Mouse (Mus musculus): ENCODE measurements around the gene Itga10. TPM values are rescaled to one million over a fixed set of nuclear protein-coding genes. Genes with fewer than 3 reads are reported as not detected.

The Itga10 gene
- polyA plus RNA-seq, 1 experiment from 2014 or later = 1.3 TPM

GRCm38 (mm10) chr3:96669727-96670468 is 24.5 kb downstream of the Itga10 start, which contains the start of gene Ankrd35:
TSS of gene Ankrd35 (plus strand) at chr3:96670131.
- WGBS = 6% methylated on average over 35 of the region's 35 CpGs
- Histone ChIP-seq H3K9me3 (ENCODE audit: control insufficient read depth, low read length) (no peaks in the 10 kb centered on the region), H3K4me2 (replicated peaks; ENCODE audit: low read depth, low read length) (peak within 1 kb of the TSS; percentile 67), H3K4me1 (replicated peaks; ENCODE audit: control insufficient read depth, insufficient read depth, low read length) (0 out of 2 replicates have a peak, but pooled peaks cover 2% of the 10 kb centered on the region), H3K27ac (ENCODE audit: low read depth, low read length) (no peak within 1 kb of the TSS), H3K4me3 (ENCODE audit: low read depth, low read length) (peak within 1 kb of the TSS; percentile 27), H3K27me3 (ENCODE audit: control insufficient read depth, insufficient read depth, low read length) (no peaks in the 10 kb centered on the region), H3K36me3 (ENCODE audit: control insufficient read depth, insufficient read depth, low read length) (no peaks in the 10 kb centered on the region), H3K9ac (ENCODE audit: low read depth, low read length) (0 out of 2 replicates have a peak within 1 kb of the TSS, but pooled peaks have one; percentile 23)
- ATAC-seq (ENCODE audit: low FRiP score) (peak; percentile 91), DNase-seq (ENCODE audit: low spot score) (peak; percentile 80)

GRCm38 (mm10) chr3:96671519-96671918 is 26.1 kb downstream of the Itga10 start:
- ATAC-seq (ENCODE audit: low FRiP score) = no peak
- Histone ChIP-seq H3K9ac (ENCODE audit: low read depth, low read length) (no peak overlapping the region), H3K36me3 (ENCODE audit: control insufficient read depth, insufficient read depth, low read length) (no peaks in the 10 kb centered on the region), H3K4me1 (replicated peaks; ENCODE audit: control insufficient read depth, insufficient read depth, low read length) (0 out of 2 replicates have a peak, but pooled peaks cover 2% of the 10 kb centered on the region), H3K27me3 (ENCODE audit: control insufficient read depth, insufficient read depth, low read length) (no peaks in the 10 kb centered on the region), H3K27ac (ENCODE audit: low read depth, low read length) (no peak overlapping the region), H3K9me3 (ENCODE audit: control insufficient read depth, low read length) (no peaks in the 10 kb centered on the region), H3K4me3 (ENCODE audit: low read depth, low read length) (no peak overlapping the region), H3K4me2 (replicated peaks; ENCODE audit: low read depth, low read length) (no peak overlapping the region)
- no peak for DNase-seq (ENCODE audit: low spot score)
- 91% methylated on average over 5 of the region's 5 CpGs for WGBS

- H3K9ac ChIP-seq (ENCODE audit: low read depth, low read length) = no peak overlapping the region
- ATAC-seq (ENCODE audit: low FRiP score) (no peak), DNase-seq (ENCODE audit: low spot score) (no peak)
- H3K4me1 ChIP-seq (replicated peaks; ENCODE audit: control insufficient read depth, insufficient read depth, low read length) = 0 out of 2 replicates have a peak, but pooled peaks cover 2% of the 10 kb centered on the region
- WGBS = 82% methylated on average over 4 of the region's 4 CpGs
- no peak overlapping the region for H3K4me3 ChIP-seq (ENCODE audit: low read depth, low read length)
- no peaks in the 10 kb centered on the region for H3K9me3 ChIP-seq (ENCODE audit: control insufficient read depth, low read length)
- no peaks in the 10 kb centered on the region for H3K27me3 ChIP-seq (ENCODE audit: control insufficient read depth, insufficient read depth, low read length)
- no peak overlapping the region for H3K27ac ChIP-seq (ENCODE audit: low read depth, low read length)
- no peaks in the 10 kb centered on the region for H3K36me3 ChIP-seq (ENCODE audit: control insufficient read depth, insufficient read depth, low read length)
- no peak overlapping the region for H3K4me2 ChIP-seq (replicated peaks; ENCODE audit: low read depth, low read length)
Measured at GRCm38 (mm10) chr3:96673514-96673913, 28.1 kb downstream of the Itga10 start.

- H3K36me3 ChIP-seq (ENCODE audit: control insufficient read depth, insufficient read depth, low read length) = no peaks in the 10 kb centered on the region
- 0 out of 2 replicates have a peak, but pooled peaks cover 2% of the 10 kb centered on the region for H3K4me1 ChIP-seq (replicated peaks; ENCODE audit: control insufficient read depth, insufficient read depth, low read length)
- DNase-seq (ENCODE audit: low spot score) (no peak), ATAC-seq (ENCODE audit: low FRiP score) (no peak)
- no peak overlapping the region for H3K27ac ChIP-seq (ENCODE audit: low read depth, low read length)
- H3K4me2 ChIP-seq (replicated peaks; ENCODE audit: low read depth, low read length) = no peak overlapping the region
- no peaks in the 10 kb centered on the region for H3K27me3 ChIP-seq (ENCODE audit: control insufficient read depth, insufficient read depth, low read length)
- H3K9me3 ChIP-seq (ENCODE audit: control insufficient read depth, low read length) = no peaks in the 10 kb centered on the region
- H3K4me3 ChIP-seq (ENCODE audit: low read depth, low read length) = no peak overlapping the region
- 60% methylated on average over 8 of the region's 8 CpGs for WGBS
- no peak overlapping the region for H3K9ac ChIP-seq (ENCODE audit: low read depth, low read length)
Measured at GRCm38 (mm10) chr3:96674442-96674841, 29.1 kb downstream of the Itga10 start.

GRCm38 (mm10) chr3:96675171-96675570 is 29.8 kb downstream of the Itga10 start:
- Histone ChIP-seq H3K9me3 (ENCODE audit: control insufficient read depth, low read length) (no peaks in the 10 kb centered on the region), H3K36me3 (ENCODE audit: control insufficient read depth, insufficient read depth, low read length) (no peaks in the 10 kb centered on the region), H3K4me1 (replicated peaks; ENCODE audit: control insufficient read depth, insufficient read depth, low read length) (0 out of 2 replicates have a peak, but pooled peaks cover 2% of the 10 kb centered on the region), H3K27me3 (ENCODE audit: control insufficient read depth, insufficient read depth, low read length) (no peaks in the 10 kb centered on the region), H3K4me3 (ENCODE audit: low read depth, low read length) (no peak overlapping the region), H3K27ac (ENCODE audit: low read depth, low read length) (no peak overlapping the region), H3K9ac (ENCODE audit: low read depth, low read length) (no peak overlapping the region), H3K4me2 (replicated peaks; ENCODE audit: low read depth, low read length) (no peak overlapping the region)
- ATAC-seq (ENCODE audit: low FRiP score) = no peak
- 86% methylated on average over 3 of the region's 3 CpGs for WGBS
- DNase-seq (ENCODE audit: low spot score) = no peak

GRCm38 (mm10) chr3:96675690-96676089 is 30.3 kb downstream of the Itga10 start:
- no peaks in the 10 kb centered on the region for H3K36me3 ChIP-seq (ENCODE audit: control insufficient read depth, insufficient read depth, low read length)
- WGBS = 36% methylated on average over 3 of the region's 3 CpGs
- H3K4me3 ChIP-seq (ENCODE audit: low read depth, low read length) = no peak overlapping the region
- no peaks in the 10 kb centered on the region for H3K4me1 ChIP-seq (replicated peaks; ENCODE audit: control insufficient read depth, insufficient read depth, low read length)
- no peaks in the 10 kb centered on the region for H3K9me3 ChIP-seq (ENCODE audit: control insufficient read depth, low read length)
- no peak for DNase-seq (ENCODE audit: low spot score)
- H3K9ac ChIP-seq (ENCODE audit: low read depth, low read length) = no peak overlapping the region
- no peak overlapping the region for H3K27ac ChIP-seq (ENCODE audit: low read depth, low read length)
- no peak for ATAC-seq (ENCODE audit: low FRiP score)
- no peak overlapping the region for H3K4me2 ChIP-seq (replicated peaks; ENCODE audit: low read depth, low read length)
- no peaks in the 10 kb centered on the region for H3K27me3 ChIP-seq (ENCODE audit: control insufficient read depth, insufficient read depth, low read length)

- 66% methylated on average over 7 of the region's 7 CpGs for WGBS
- Histone ChIP-seq H3K9me3 (ENCODE audit: control insufficient read depth, low read length) (no peaks in the 10 kb centered on the region), H3K9ac (ENCODE audit: low read depth, low read length) (no peak overlapping the region), H3K27ac (ENCODE audit: low read depth, low read length) (no peak overlapping the region), H3K4me3 (ENCODE audit: low read depth, low read length) (no peak overlapping the region), H3K4me2 (replicated peaks; ENCODE audit: low read depth, low read length) (no peak overlapping the region), H3K36me3 (ENCODE audit: control insufficient read depth, insufficient read depth, low read length) (no peaks in the 10 kb centered on the region), H3K4me1 (replicated peaks; ENCODE audit: control insufficient read depth, insufficient read depth, low read length) (no peaks in the 10 kb centered on the region), H3K27me3 (ENCODE audit: control insufficient read depth, insufficient read depth, low read length) (no peaks in the 10 kb centered on the region)
- DNase-seq (ENCODE audit: low spot score) (no peak), ATAC-seq (ENCODE audit: low FRiP score) (no peak)
Measured at GRCm38 (mm10) chr3:96678456-96678855, 33.1 kb downstream of the Itga10 start.

GRCm38 (mm10) chr3:96679159-96679674 is 33.8 kb downstream of the Itga10 start:
- H3K36me3 ChIP-seq (ENCODE audit: control insufficient read depth, insufficient read depth, low read length) = no peaks in the 10 kb centered on the region
- no peak overlapping the region for H3K27ac ChIP-seq (ENCODE audit: low read depth, low read length)
- ATAC-seq (ENCODE audit: low FRiP score) = no peak
- no peaks in the 10 kb centered on the region for H3K27me3 ChIP-seq (ENCODE audit: control insufficient read depth, insufficient read depth, low read length)
- no peaks in the 10 kb centered on the region for H3K4me1 ChIP-seq (replicated peaks; ENCODE audit: control insufficient read depth, insufficient read depth, low read length)
- no peaks in the 10 kb centered on the region for H3K9me3 ChIP-seq (ENCODE audit: control insufficient read depth, low read length)
- DNase-seq (ENCODE audit: low spot score) = no peak
- WGBS = 29% methylated on average over 5 of the region's 5 CpGs
- no peak overlapping the region for H3K4me3 ChIP-seq (ENCODE audit: low read depth, low read length)
- H3K9ac ChIP-seq (ENCODE audit: low read depth, low read length) = no peak overlapping the region
- H3K4me2 ChIP-seq (replicated peaks; ENCODE audit: low read depth, low read length) = no peak overlapping the region
